Mouse (Mus musculus) heart, embryonic 13.5 days (tissue): ENCODE data around the gene Pdzd9. TPM values are rescaled to one million over a fixed set of nuclear protein-coding genes. Genes with fewer than 3 reads are reported as not detected.
A peak's percentile ranks its signal among the peaks of the same experiment; 100 is the strongest.
"Not testable (repeated sequence)": the region's sequence is repeated elsewhere in the genome, so short reads cannot be mapped to it uniquely, and the experiment has no call there.

Experiments used
- ATAC-seq: fragments of 200-750 bp; cut with Nextera tagmentation; 2 replicates; pipeline ENCODE4 v1.8.0; 2017; ENCODE audit warnings: moderate TSS enrichment; ENCODE audit not compliant: insufficient number of reproducible peaks, low FRiP score, low TSS enrichment; ENCODE audit errors: extremely low read depth
- H3K27ac ChIP-seq: fragments of 300-500 bp; sonication (generic); replicated peaks from 2 replicates; pipeline ENCODE4 v1.5.1; 2015; ENCODE audit warnings: moderate library complexity, mild to moderate bottlenecking, inconsistent platforms
- H3K27me3 ChIP-seq: fragments of 300-500 bp; sonication (generic); replicated peaks from 2 replicates; pipeline ENCODE4 v1.6.1; 2015; ENCODE audit warnings: mild to moderate bottlenecking, inconsistent platforms
- H3K36me3 ChIP-seq: fragments of 300-500 bp; sonication (generic); 2 replicates; pipeline ENCODE4 v1.6.1; 2015; ENCODE audit warnings: mild to moderate bottlenecking, inconsistent platforms
- H3K4me1 ChIP-seq: fragments of 300-500 bp; sonication (generic); 2 replicates; pipeline ENCODE4 v1.6.1; 2015; ENCODE audit warnings: inconsistent platforms
- H3K4me2 ChIP-seq: fragments of 300-500 bp; sonication (generic); 2 replicates; pipeline ENCODE4 v1.6.1; 2015; ENCODE audit warnings: inconsistent platforms, mild to moderate bottlenecking, moderate library complexity
- H3K4me3 ChIP-seq: fragments of 300-500 bp; sonication (generic); 2 replicates; pipeline ENCODE4 v1.5.1; 2015; ENCODE audit warnings: moderate library complexity, mild to moderate bottlenecking, inconsistent platforms
- H3K9ac ChIP-seq: fragments of 300-500 bp; sonication (generic); 2 replicates; pipeline ENCODE4 v1.6.1; 2015; ENCODE audit warnings: inconsistent platforms, mild to moderate bottlenecking, moderate library complexity
- H3K9me3 ChIP-seq: fragments of 300-500 bp; sonication (generic); 2 replicates; pipeline ENCODE4 v1.6.1; 2016; ENCODE audit warnings: inconsistent platforms
- WGBS: fragments of 180-500 bp; shearing (Covaris S2); methylation state at CpG from one replicate; pipeline ENCODE4 v1.1.7; 2015; ENCODE audit warnings: mixed read lengths; 5-methylcytosine and 5-hydroxymethylcytosine counted together
- polyA plus RNA-seq: library from polyadenylated mRNA; unstranded; fragments of >200 nt; fragmentation: Nextera tagmentation; extraction: Ambion mirVana; gene quantifications from 2 replicates; pipeline ENCODE4 v1.2.1, GENCODE M21; 2015

Gene Pdzd9
- 0.16 and 0.32 TPM in 2 replicates for polyA plus RNA-seq

GRCm38 (mm10) chr7:120670153-120670875 lies at the start of gene Pdzd9:
Gene Pdzd9, minus strand, starts transcription at chr7:120670343.
- Histone ChIP-seq H3K9ac (0 out of 2 replicates have a peak within 1 kb of the TSS, but pooled peaks have one; percentile 25), H3K4me2 (peak within 1 kb of the TSS; percentile 43; the same call in 1 of the 2 replicates), H3K4me1 (peaks cover 9% of the 10 kb centered on the region), H3K27me3 (peaks cover 6% of the 10 kb centered on the region), H3K27ac (no peak within 1 kb of the TSS), H3K4me3 (no peak within 1 kb of the TSS), H3K9me3 (no peaks in the 10 kb centered on the region), H3K36me3 (0 out of 2 replicates have a peak, but pooled peaks cover 5% of the 10 kb centered on the region)
- 19% methylated on average over 14 of the region's 14 CpGs for WGBS
- ATAC-seq = no peak

GRCm38 (mm10) chr7:120717261-120717660 lies 47.1 kb upstream of the Pdzd9 start:
- Histone ChIP-seq H3K9ac (no peak overlapping the region), H3K4me3 (no peak overlapping the region), H3K4me1 (peaks cover 12% of the 10 kb centered on the region; the same call in 1 of the 2 replicates), H3K4me2 (no peak overlapping the region), H3K27ac (no peak overlapping the region), H3K9me3 (no peaks in the 10 kb centered on the region), H3K36me3 (0 out of 2 replicates have a peak, but pooled peaks cover 8% of the 10 kb centered on the region), H3K27me3 (no peaks in the 10 kb centered on the region)
- no peak for ATAC-seq
- 71% methylated on average over 2 of the region's 2 CpGs for WGBS

- H3K27ac ChIP-seq = peak overlapping the region; percentile 53
- H3K36me3 ChIP-seq, H3K9me3 ChIP-seq, H3K9ac ChIP-seq, ATAC-seq, H3K27me3 ChIP-seq, H3K4me3 ChIP-seq: not testable (repeated sequence)
- H3K4me2 ChIP-seq = peak overlapping the region; percentile 27
- H3K4me1 ChIP-seq = peaks cover 12% of the 10 kb centered on the region; the same call in 1 of the 2 replicates
- WGBS = 64% methylated on average over 11 of the region's 11 CpGs
Observed at GRCm38 (mm10) chr7:120713951-120714350, 43.8 kb upstream of the Pdzd9 start.

GRCm38 (mm10) chr7:120713225-120713624 lies 43.1 kb upstream of the Pdzd9 start:
- Histone ChIP-seq H3K36me3 (0 out of 2 replicates have a peak, but pooled peaks cover 3% of the 10 kb centered on the region), H3K27me3 (no peaks in the 10 kb centered on the region), H3K27ac (no peak overlapping the region), H3K4me3 (no peak overlapping the region), H3K9me3 (no peaks in the 10 kb centered on the region), H3K4me1 (peaks cover 12% of the 10 kb centered on the region; the same call in 1 of the 2 replicates), H3K4me2 (no peak overlapping the region), H3K9ac (no peak overlapping the region)
- 76% methylated on average over 2 of the region's 2 CpGs for WGBS
- no peak for ATAC-seq

- H3K27me3 ChIP-seq = no peaks in the 10 kb centered on the region
- no peak overlapping the region for H3K27ac ChIP-seq
- H3K9me3 ChIP-seq = no peaks in the 10 kb centered on the region
- no peak for ATAC-seq
- H3K4me3 ChIP-seq = no peak overlapping the region
- 94% methylated on average over 2 of the region's 2 CpGs for WGBS
- H3K9ac ChIP-seq = no peak overlapping the region
- 0 out of 2 replicates have a peak, but pooled peaks cover 3% of the 10 kb centered on the region for H3K36me3 ChIP-seq
- H3K4me1 ChIP-seq = 0 out of 2 replicates have a peak, but pooled peaks cover 6% of the 10 kb centered on the region
- no peak overlapping the region for H3K4me2 ChIP-seq
Observed at GRCm38 (mm10) chr7:120712071-120712470, 41.9 kb upstream of the Pdzd9 start.

- WGBS = 47% methylated on average over 3 of the region's 3 CpGs
- ATAC-seq = no peak
- Histone ChIP-seq H3K9ac (no peak overlapping the region), H3K4me1 (peaks cover 32% of the 10 kb centered on the region), H3K36me3 (no peaks in the 10 kb centered on the region), H3K4me2 (no peak overlapping the region), H3K27ac (0 out of 2 replicates have a peak overlapping the region, but pooled peaks have one; percentile 5), H3K9me3 (no peaks in the 10 kb centered on the region), H3K27me3 (no peaks in the 10 kb centered on the region), H3K4me3 (no peak overlapping the region)
Observed at GRCm38 (mm10) chr7:120703888-120704287, 33.7 kb upstream of the Pdzd9 start.

- no peak overlapping the region for H3K4me2 ChIP-seq
- H3K27me3 ChIP-seq = no peaks in the 10 kb centered on the region
- no peak overlapping the region for H3K9ac ChIP-seq
- H3K9me3 ChIP-seq = no peaks in the 10 kb centered on the region
- H3K36me3 ChIP-seq = peaks cover 10% of the 10 kb centered on the region
- H3K4me3 ChIP-seq = no peak overlapping the region
- H3K4me1 ChIP-seq = peaks cover 41% of the 10 kb centered on the region
- no peak overlapping the region for H3K27ac ChIP-seq
- 85% methylated on average over 6 of the region's 6 CpGs for WGBS
- ATAC-seq = no peak
Observed at GRCm38 (mm10) chr7:120699586-120699985, 29.4 kb upstream of the Pdzd9 start.

- 93% methylated on average over 2 of the region's 2 CpGs for WGBS
- Histone ChIP-seq H3K4me2 (no peak overlapping the region), H3K27ac (no peak overlapping the region), H3K4me3 (no peak overlapping the region), H3K9ac (no peak overlapping the region), H3K4me1 (peaks cover 17% of the 10 kb centered on the region), H3K27me3 (no peaks in the 10 kb centered on the region), H3K9me3 (no peaks in the 10 kb centered on the region), H3K36me3 (peaks cover 20% of the 10 kb centered on the region)
- no peak for ATAC-seq
Observed at GRCm38 (mm10) chr7:120696331-120696730, 26.2 kb upstream of the Pdzd9 start.

- Histone ChIP-seq H3K27me3 (no peaks in the 10 kb centered on the region), H3K9ac (no peak overlapping the region), H3K4me3 (no peak overlapping the region), H3K4me1 (peaks cover 17% of the 10 kb centered on the region), H3K4me2 (no peak overlapping the region), H3K27ac (no peak overlapping the region), H3K9me3 (no peaks in the 10 kb centered on the region), H3K36me3 (peaks cover 27% of the 10 kb centered on the region)
- 76% methylated on average over 1 of the region's 1 CpGs for WGBS
- no peak for ATAC-seq
Observed at GRCm38 (mm10) chr7:120695641-120696040, 25.5 kb upstream of the Pdzd9 start.

GRCm38 (mm10) chr7:120695196-120695595 lies 25.1 kb upstream of the Pdzd9 start:
- H3K9me3 ChIP-seq = no peaks in the 10 kb centered on the region
- peaks cover 17% of the 10 kb centered on the region for H3K4me1 ChIP-seq
- ATAC-seq = no peak
- no peak overlapping the region for H3K9ac ChIP-seq
- peaks cover 28% of the 10 kb centered on the region for H3K36me3 ChIP-seq
- no peak overlapping the region for H3K27ac ChIP-seq
- no peak overlapping the region for H3K4me3 ChIP-seq
- no peak overlapping the region for H3K4me2 ChIP-seq
- 35% methylated on average over 6 of the region's 6 CpGs for WGBS
- H3K27me3 ChIP-seq = no peaks in the 10 kb centered on the region

- no peak overlapping the region for H3K4me2 ChIP-seq
- no peak overlapping the region for H3K9ac ChIP-seq
- ATAC-seq = no peak
- no peaks in the 10 kb centered on the region for H3K9me3 ChIP-seq
- H3K4me1 ChIP-seq = peaks cover 12% of the 10 kb centered on the region; the same call in 1 of the 2 replicates
- H3K27ac ChIP-seq = no peak overlapping the region
- WGBS = 93% methylated on average over 5 of the region's 5 CpGs
- H3K36me3 ChIP-seq = peaks cover 28% of the 10 kb centered on the region
- no peaks in the 10 kb centered on the region for H3K27me3 ChIP-seq
- H3K4me3 ChIP-seq = no peak overlapping the region
Observed at GRCm38 (mm10) chr7:120693831-120694375, 23.8 kb upstream of the Pdzd9 start.
